Mouse (Mus musculus) hindbrain, embryonic 10.5 days (tissue): Measurements from ENCODE around the gene Otub1. TPM values are rescaled to one million over a fixed set of nuclear protein-coding genes. Genes with fewer than 3 reads are reported as not detected.

Experiments
- DNase-seq: peaks from one replicate; pipeline ENCODE4 v3.0.0-alpha.2; 2017; ENCODE audit warnings: low spot score
- H3K27ac ChIP-seq: fragments of 300-500 bp; sonication (generic); 2 replicates; pipeline ENCODE4 v1.5.1; 2016; ENCODE audit warnings: mild to moderate bottlenecking, moderate library complexity
- H3K27me3 ChIP-seq: fragments of 300-500 bp; sonication (generic); 2 replicates; pipeline ENCODE4 v1.6.1; 2016; ENCODE audit warnings: mild to moderate bottlenecking; ENCODE audit not compliant: poor library complexity, insufficient read depth, severe bottlenecking
- H3K36me3 ChIP-seq: fragments of 300-500 bp; sonication (generic); 2 replicates; pipeline ENCODE4 v1.6.1; 2016; ENCODE audit warnings: mild to moderate bottlenecking, moderate library complexity
- H3K4me1 ChIP-seq: fragments of 300-500 bp; sonication (generic); replicated peaks from 2 replicates; pipeline ENCODE4 v1.6.1; 2016; ENCODE audit warnings: mild to moderate bottlenecking
- H3K4me3 ChIP-seq: fragments of 300-500 bp; sonication (generic); 2 replicates; pipeline ENCODE4 v1.5.1; 2016; ENCODE audit warnings: mild to moderate bottlenecking, moderate library complexity
- H3K9me3 ChIP-seq: fragments of 300-500 bp; sonication (generic); 2 replicates; pipeline ENCODE4 v1.6.1; 2016; ENCODE audit warnings: mild to moderate bottlenecking, moderate library complexity
- WGBS: fragments of 180-500 bp; shearing (Covaris S2); methylation state at CpG from one replicate; pipeline ENCODE4 v1.1.7; 2016; 5-methylcytosine and 5-hydroxymethylcytosine counted together
- polyA plus RNA-seq: library from polyadenylated mRNA; unstranded; fragments of >200 nt; fragmentation: Nextera tagmentation; extraction: Ambion mirVana; gene quantifications from 2 replicates; pipeline ENCODE4 v1.2.1, GENCODE M21; 2016

Gene Otub1
- polyA plus RNA-seq, 1 experiment from 2014 or later = 309 TPM

GRCm38 (mm10) chr19:7182273-7182949 is 23.7 kb downstream of the Otub1 start:
- H3K4me3 ChIP-seq = peak overlapping the region; percentile 21
- WGBS = 8% methylated on average over 23 of the region's 23 CpGs
- DNase-seq = no peak
- peaks cover 98% of the 10 kb centered on the region for H3K27me3 ChIP-seq
- H3K27ac ChIP-seq = peak overlapping the region; percentile 62
- peaks cover 87% of the 10 kb centered on the region for H3K4me1 ChIP-seq
- no peaks in the 10 kb centered on the region for H3K9me3 ChIP-seq
- no peaks in the 10 kb centered on the region for H3K36me3 ChIP-seq

DNA sequence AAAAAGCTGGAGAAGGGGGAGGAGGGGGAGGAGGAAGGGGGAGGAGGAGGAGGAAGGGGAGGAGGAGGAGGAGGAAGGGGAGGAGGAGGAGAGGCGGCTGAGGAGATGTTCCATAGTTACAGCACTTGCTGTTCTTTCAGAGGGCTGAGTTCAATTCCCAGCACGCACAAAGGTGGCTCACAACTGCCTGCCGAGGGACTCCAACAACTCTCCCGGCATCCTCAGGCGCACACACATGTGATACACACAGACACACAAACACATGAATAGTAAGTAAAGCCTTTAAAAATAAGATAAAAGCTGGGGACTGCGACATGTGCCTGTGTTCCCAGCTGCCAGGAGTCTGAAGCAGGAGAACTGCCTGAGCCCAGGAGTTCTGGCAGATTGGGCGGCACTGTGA is 24.6 kb downstream of the Otub1 start:
- H3K27ac ChIP-seq = no peak overlapping the region
- DNase-seq = no peak
- peaks cover 92% of the 10 kb centered on the region for H3K27me3 ChIP-seq
- H3K9me3 ChIP-seq = no peaks in the 10 kb centered on the region
- no peak overlapping the region for H3K4me3 ChIP-seq
- no peaks in the 10 kb centered on the region for H3K36me3 ChIP-seq
- H3K4me1 ChIP-seq = peaks cover 86% of the 10 kb centered on the region
- WGBS = 66% methylated on average over 7 of the region's 7 CpGs

DNA sequence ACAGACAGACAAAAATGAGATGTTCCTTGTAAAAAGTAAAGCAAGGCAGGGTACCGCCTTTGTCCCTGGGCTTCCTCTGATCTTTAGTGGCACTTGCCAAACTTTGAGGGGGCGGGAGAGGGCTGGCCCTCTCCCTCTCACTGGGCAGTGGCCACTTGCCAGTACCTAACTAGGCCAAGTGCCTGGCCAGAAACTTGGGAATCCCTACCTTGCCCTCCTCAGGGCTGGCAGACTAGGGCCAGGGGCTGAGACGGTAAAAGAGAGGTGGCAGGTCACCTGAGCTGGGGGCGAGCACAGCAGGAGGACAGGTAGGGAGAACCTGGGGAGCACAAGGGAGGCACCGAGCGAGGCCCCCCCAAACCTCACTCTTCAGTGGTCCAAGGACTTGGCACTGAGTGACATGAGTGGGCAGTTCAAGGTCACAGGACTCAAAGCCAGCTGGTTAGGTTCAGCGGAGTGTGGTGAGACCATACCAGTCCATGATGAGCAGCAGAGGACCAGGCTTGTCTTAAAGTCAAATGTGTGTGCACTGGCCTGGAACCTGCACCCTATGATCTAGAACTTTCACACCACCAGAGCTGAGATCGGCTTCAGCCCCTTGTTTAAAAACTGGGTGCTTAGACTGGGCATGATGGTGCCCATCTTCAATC is 25.2 kb downstream of the Otub1 start:
- Histone ChIP-seq H3K27me3 (peaks cover 92% of the 10 kb centered on the region), H3K36me3 (no peaks in the 10 kb centered on the region), H3K4me1 (peaks cover 86% of the 10 kb centered on the region), H3K4me3 (no peak overlapping the region), H3K9me3 (no peaks in the 10 kb centered on the region), H3K27ac (no peak overlapping the region)
- 77% methylated on average over 8 of the region's 8 CpGs for WGBS
- DNase-seq = no peak

DNA sequence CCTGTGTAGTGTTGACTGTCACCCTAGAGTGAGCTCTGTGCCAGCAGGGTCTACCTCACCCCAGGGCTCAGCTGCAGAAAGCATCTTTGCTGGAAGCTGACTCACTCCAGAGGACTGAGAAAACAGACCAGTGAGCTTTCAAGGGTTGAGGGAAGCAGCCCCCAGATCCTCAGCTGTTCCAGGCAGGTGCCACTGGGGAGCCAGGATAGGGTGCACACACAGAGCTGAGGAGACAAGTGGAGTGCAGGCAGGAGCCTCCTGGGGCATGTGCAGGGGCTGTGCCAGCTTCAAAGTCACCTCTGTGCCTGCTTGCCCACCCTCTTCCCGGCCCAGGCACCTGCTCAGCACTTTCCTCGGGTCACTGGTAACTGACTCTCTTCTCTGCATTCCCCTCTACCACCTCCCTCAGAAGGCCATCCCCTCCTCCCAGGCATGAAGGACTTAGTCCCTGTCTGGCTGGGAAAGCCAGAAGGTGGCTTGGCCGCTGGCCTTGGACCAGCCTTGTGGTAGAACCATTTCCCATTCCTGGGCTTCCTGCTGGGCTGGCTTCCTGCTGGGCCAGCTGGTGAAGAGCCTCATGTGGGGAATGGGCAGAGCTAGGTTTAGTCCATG is 27.2 kb downstream of the Otub1 start:
- no peak for DNase-seq
- peak overlapping the region; percentile 45 for H3K27ac ChIP-seq
- WGBS = 45% methylated on average over 3 of the region's 3 CpGs
- no peak overlapping the region for H3K4me3 ChIP-seq
- no peaks in the 10 kb centered on the region for H3K9me3 ChIP-seq
- no peaks in the 10 kb centered on the region for H3K36me3 ChIP-seq
- peaks cover 89% of the 10 kb centered on the region for H3K27me3 ChIP-seq
- H3K4me1 ChIP-seq = peaks cover 74% of the 10 kb centered on the region

GRCm38 (mm10) chr19:7177804-7178511 is 28.2 kb downstream of the Otub1 start:
- H3K27ac ChIP-seq = 0 out of 2 replicates have a peak overlapping the region, but pooled peaks have one; percentile 13
- H3K4me1 ChIP-seq = peaks cover 68% of the 10 kb centered on the region

GRCm38 (mm10) chr19:7176041-7176696 is 29.9 kb downstream of the Otub1 start:
- Histone ChIP-seq H3K4me3 (no peak overlapping the region), H3K27ac (peak overlapping the region; percentile 62; the same call in 1 of the 2 replicates), H3K36me3 (no peaks in the 10 kb centered on the region), H3K27me3 (peaks cover 77% of the 10 kb centered on the region), H3K4me1 (peaks cover 68% of the 10 kb centered on the region), H3K9me3 (no peaks in the 10 kb centered on the region)
- DNase-seq = no peak
- WGBS = 12% methylated on average over 11 of the region's 11 CpGs

More at GRCm38 (mm10) chr19:7177804-7178511, 28.2 kb downstream of the Otub1 start:
- no peak for DNase-seq
- H3K27me3 ChIP-seq = peaks cover 89% of the 10 kb centered on the region
- no peaks in the 10 kb centered on the region for H3K36me3 ChIP-seq
- no peak overlapping the region for H3K4me3 ChIP-seq
- no peaks in the 10 kb centered on the region for H3K9me3 ChIP-seq
- 54% methylated on average over 13 of the region's 13 CpGs for WGBS

DNA sequence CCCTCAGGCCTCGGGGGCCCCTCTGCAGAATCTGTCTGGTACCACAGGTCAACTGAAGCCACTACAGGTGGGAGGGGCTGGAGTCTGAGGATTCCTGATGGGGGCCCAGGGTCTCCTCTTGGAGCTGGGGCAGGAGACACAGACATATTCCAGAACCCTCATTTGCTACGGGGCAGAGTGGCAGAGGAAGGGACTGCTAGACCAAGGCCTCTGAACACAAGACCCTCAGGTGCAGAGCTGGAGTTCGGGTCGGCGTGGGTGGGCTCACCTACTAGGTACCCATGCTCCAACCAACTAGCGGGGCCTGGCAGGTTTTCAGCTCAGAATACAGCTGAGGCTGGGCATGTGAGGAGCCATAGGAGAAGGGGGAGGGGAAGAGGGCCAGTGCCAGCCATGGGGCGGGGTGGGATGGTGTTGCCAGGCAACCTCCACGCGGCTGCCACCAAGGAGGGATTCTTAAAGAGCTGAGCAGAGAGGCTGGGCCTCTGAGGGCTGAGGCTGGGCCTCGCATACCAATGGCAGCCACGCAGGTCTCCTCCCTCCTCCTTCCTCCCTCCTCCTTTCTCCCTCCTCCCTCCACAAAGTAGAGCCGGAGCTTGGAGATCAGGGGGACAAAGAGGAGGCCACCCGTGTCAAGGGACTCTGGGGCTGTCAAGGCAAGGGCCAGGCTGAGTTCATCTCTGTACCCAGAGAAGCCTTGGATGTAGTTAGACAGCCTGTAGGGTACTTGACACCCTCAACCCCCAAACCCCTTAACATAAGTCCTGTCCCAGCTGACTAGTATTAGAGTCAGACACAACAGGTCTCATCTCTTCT is 33.9 kb downstream of the Otub1 start:
- H3K4me3 ChIP-seq = peak overlapping the region; percentile 32
- H3K27me3 ChIP-seq = peaks cover 75% of the 10 kb centered on the region
- H3K9me3 ChIP-seq = no peaks in the 10 kb centered on the region
- WGBS = 15% methylated on average over 13 of the region's 13 CpGs
- peak overlapping the region; percentile 88 for H3K27ac ChIP-seq
- peak; percentile 83 for DNase-seq
- H3K36me3 ChIP-seq = no peaks in the 10 kb centered on the region
- peaks cover 61% of the 10 kb centered on the region for H3K4me1 ChIP-seq

DNA sequence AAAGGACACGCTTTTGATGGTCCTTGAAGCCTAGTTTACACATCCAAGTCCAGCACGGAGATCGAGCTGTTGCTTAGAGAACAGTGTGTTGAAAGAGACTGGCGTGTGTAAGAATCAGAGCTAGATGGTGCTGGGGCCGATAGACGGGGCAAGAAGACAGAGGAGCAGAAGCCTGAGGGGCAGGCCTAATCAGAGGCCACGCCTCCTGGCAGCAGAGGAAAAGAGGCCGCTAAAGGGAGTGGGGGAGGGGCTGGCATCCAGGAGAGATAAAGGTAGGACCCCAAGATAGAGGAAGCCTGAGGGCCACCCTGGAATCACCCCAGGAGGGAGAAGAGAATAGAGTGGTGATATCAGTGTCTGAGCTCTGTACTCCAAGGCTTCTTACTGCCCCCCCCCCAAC is 34.7 kb downstream of the Otub1 start:
- DNase-seq = peak; percentile 50
- Histone ChIP-seq H3K27me3 (peaks cover 80% of the 10 kb centered on the region), H3K4me3 (peak overlapping the region; percentile 32), H3K9me3 (no peaks in the 10 kb centered on the region), H3K36me3 (no peaks in the 10 kb centered on the region), H3K27ac (peak overlapping the region; percentile 88), H3K4me1 (peaks cover 63% of the 10 kb centered on the region)
- WGBS = 7% methylated on average over 8 of the region's 8 CpGs

GRCm38 (mm10) chr19:7170916-7171315 is 35.2 kb downstream of the Otub1 start:
- Histone ChIP-seq H3K27ac (peak overlapping the region; percentile 88), H3K4me1 (peaks cover 63% of the 10 kb centered on the region)

DNA sequence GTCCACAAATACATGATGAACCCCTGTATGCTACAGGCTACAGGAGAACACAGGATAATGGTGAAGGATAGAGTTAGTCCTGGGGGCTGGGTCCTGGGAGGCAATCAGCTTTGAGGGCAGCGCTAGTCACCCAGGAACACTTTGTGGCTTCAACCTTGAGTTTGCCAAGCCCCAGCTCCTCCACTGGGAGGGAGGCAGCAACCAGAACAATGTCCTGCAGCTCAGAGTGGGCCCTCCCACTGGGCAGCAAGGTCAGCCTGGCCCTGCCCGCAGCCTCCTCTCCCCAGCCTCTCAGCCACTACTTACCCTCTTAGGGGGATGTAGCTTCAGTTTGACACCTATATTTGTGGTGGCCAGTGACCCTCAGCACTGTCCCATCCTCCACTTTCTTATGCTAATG is 37.7 kb downstream of the Otub1 start:
- Histone ChIP-seq H3K27me3 (peaks cover 85% of the 10 kb centered on the region), H3K36me3 (no peaks in the 10 kb centered on the region), H3K27ac (0 out of 2 replicates have a peak overlapping the region, but pooled peaks have one; percentile 3), H3K4me1 (peaks cover 83% of the 10 kb centered on the region), H3K9me3 (no peaks in the 10 kb centered on the region), H3K4me3 (no peak overlapping the region)
- DNase-seq = no peak
- WGBS = 26% methylated on average over 2 of the region's 2 CpGs

More at GRCm38 (mm10) chr19:7170916-7171315, 35.2 kb downstream of the Otub1 start:
- H3K27me3 ChIP-seq = peaks cover 80% of the 10 kb centered on the region
- H3K36me3 ChIP-seq = no peaks in the 10 kb centered on the region
- no peak for DNase-seq
- H3K4me3 ChIP-seq = peak overlapping the region; percentile 32; the same call in 1 of the 2 replicates
- 75% methylated on average over 6 of the region's 6 CpGs for WGBS
- no peaks in the 10 kb centered on the region for H3K9me3 ChIP-seq

- peaks cover 91% of the 10 kb centered on the region for H3K27me3 ChIP-seq
- H3K4me1 ChIP-seq = peaks cover 80% of the 10 kb centered on the region
- no peaks in the 10 kb centered on the region for H3K9me3 ChIP-seq
- no peak overlapping the region for H3K27ac ChIP-seq
- DNase-seq = no peak
- 14% methylated on average over 6 of the region's 6 CpGs for WGBS
- peak overlapping the region; percentile 78; the same call in 1 of the 2 replicates for H3K4me3 ChIP-seq
- H3K36me3 ChIP-seq = no peaks in the 10 kb centered on the region
These were observed 39.3 kb downstream of the Otub1 start for GRCm38 (mm10) chr19:7166767-7167166.
